Mouse (Mus musculus): Measurements from ENCODE around the gene Sars. TPM values are rescaled to one million over a fixed set of nuclear protein-coding genes. Genes with fewer than 3 reads are reported as not detected.
A peak's percentile ranks its signal among the peaks of the same experiment; 100 is the strongest.

Sars gene
- 207 and 222 TPM in 2 replicates for polyA plus RNA-seq (2014; fragmentation: Nextera tagmentation; extraction: Ambion mirVana)

DNA sequence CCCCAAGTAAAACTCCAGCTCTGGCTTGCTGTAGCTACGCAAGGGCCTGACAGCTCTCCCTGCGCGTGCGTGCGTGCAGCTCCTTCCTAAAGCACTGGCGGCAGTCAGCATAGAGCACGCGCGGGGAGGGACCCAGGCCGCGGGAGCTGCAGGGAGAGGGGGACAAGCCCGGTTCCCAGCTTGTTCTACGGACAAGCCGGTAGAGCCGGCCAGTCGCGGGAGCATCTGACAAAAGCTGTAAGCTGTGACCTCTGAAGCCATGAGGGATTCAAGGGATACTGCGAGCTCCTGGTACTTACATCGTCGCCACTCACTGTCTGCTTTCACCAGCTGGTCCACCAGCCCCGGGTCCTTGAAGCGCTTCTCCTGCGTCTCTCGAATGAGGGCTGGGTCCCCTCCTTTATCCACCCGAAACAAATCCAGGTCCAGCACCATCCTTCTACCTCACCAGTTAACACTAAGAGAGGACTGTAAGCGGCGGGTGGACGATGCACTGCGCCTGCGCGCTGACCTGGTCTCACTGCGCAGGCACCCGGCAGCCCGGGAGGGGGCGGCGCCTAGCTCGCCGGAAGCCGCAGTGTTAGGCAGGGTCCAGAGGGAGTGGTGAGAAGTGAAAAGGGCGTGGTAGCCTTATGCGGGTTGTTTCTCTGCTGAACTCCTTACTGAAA, at the start of gene Sars:
Gene Sars, minus strand, starts transcription at position 512 of the 668 bp plus-strand sequence.
- Histone ChIP-seq H3K9me3 (ENCODE audit: control insufficient read depth, low read length) (no peaks in the 10 kb centered on the region), H3K4me1 (replicated peaks; ENCODE audit: control insufficient read depth, insufficient read depth, low read length) (peaks cover 22% of the 10 kb centered on the region), H3K27ac (peak within 1 kb of the TSS; percentile 95), H3K4me2 (replicated peaks) (peak within 1 kb of the TSS; percentile 73), H3K4me3 (replicated peaks; ENCODE audit: low read length) (peak within 1 kb of the TSS; percentile 88), H3K27me3 (ENCODE audit: control insufficient read depth, insufficient read depth, low read length) (no peaks in the 10 kb centered on the region), H3K9ac (peak within 1 kb of the TSS; percentile 92), H3K36me3 (replicated peaks; ENCODE audit: control insufficient read depth, insufficient read depth) (peaks cover 6% of the 10 kb centered on the region; the same call in 1 of the 2 replicates)
- WGBS: under 1% methylated on average over 41 of the region's 41 CpGs
- ATAC-seq (ENCODE audit: low FRiP score) (peak; percentile 96), DNase-seq (ENCODE audit: low spot score) (peak; percentile 95)

GRCm38 (mm10) chr3:108489968-108490367, 45.0 kb upstream of the Sars start:
- no peak overlapping the region for H3K4me3 ChIP-seq (replicated peaks; ENCODE audit: low read length)
- no peak overlapping the region for H3K4me2 ChIP-seq (replicated peaks)
- H3K27ac ChIP-seq: no peak overlapping the region
- WGBS: 42% methylated on average over 3 of the region's 3 CpGs
- no peaks in the 10 kb centered on the region for H3K36me3 ChIP-seq (replicated peaks; ENCODE audit: control insufficient read depth, insufficient read depth)
- no peak for DNase-seq (ENCODE audit: low spot score)
- H3K9ac ChIP-seq: no peak overlapping the region
- peaks cover 4% of the 10 kb centered on the region; the same call in 1 of the 2 replicates for H3K4me1 ChIP-seq (replicated peaks; ENCODE audit: control insufficient read depth, insufficient read depth, low read length)
- H3K9me3 ChIP-seq (ENCODE audit: control insufficient read depth, low read length): no peaks in the 10 kb centered on the region
- H3K27me3 ChIP-seq (ENCODE audit: control insufficient read depth, insufficient read depth, low read length): no peaks in the 10 kb centered on the region
- ATAC-seq (ENCODE audit: low FRiP score): no peak

DNA sequence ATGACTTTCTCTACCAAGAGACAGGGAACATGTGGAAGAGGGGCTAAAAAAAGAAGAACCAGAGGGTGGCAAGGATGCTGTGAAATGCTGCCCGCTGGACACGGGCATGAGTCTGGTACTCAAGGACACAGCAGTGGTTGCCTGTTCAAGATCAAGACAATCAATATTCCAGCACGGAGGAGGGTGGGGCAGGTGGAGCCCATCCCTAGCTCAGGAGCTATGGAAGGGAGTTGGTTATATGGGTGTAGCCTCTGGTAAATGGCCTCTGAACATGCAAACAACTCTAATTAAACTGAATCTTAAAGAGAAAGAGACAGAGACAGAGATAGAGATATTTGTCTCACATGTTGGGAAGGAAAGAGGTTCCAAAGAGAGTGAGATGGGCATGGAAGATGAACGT, 39.7 kb upstream of the Sars start:
- Histone ChIP-seq H3K4me1 (replicated peaks; ENCODE audit: control insufficient read depth, insufficient read depth, low read length) (no peaks in the 10 kb centered on the region), H3K27ac (no peak overlapping the region), H3K4me2 (replicated peaks) (no peak overlapping the region), H3K4me3 (replicated peaks; ENCODE audit: low read length) (no peak overlapping the region), H3K36me3 (replicated peaks; ENCODE audit: control insufficient read depth, insufficient read depth) (no peaks in the 10 kb centered on the region), H3K27me3 (ENCODE audit: control insufficient read depth, insufficient read depth, low read length) (no peaks in the 10 kb centered on the region), H3K9me3 (ENCODE audit: control insufficient read depth, low read length) (no peaks in the 10 kb centered on the region), H3K9ac (no peak overlapping the region)
- DNase-seq (ENCODE audit: low spot score) (no peak), ATAC-seq (ENCODE audit: low FRiP score) (no peak)
- 94% methylated on average over 4 of the region's 4 CpGs for WGBS

DNA sequence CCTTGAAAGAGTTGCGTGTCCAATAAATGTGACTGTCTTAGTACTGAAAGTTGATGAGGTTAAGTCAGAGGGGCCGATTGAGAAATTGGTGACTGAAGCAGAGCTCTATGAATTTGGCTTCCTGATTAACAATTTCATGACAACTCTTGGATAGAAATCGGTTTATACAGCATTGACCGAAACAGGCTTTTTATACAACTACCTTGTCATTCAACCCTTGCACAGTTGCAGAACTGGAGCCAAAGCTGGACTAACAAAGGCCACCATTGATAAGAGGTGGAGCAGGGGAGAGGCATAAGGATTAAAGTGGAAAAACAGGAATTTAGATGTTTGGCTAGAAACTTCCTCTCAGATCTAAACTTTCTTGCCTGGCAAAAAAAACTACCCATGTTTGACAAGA, 33.8 kb upstream of the Sars start:
- Histone ChIP-seq H3K9me3 (ENCODE audit: control insufficient read depth, low read length) (no peaks in the 10 kb centered on the region), H3K9ac (no peak overlapping the region), H3K27ac (no peak overlapping the region), H3K4me2 (replicated peaks) (no peak overlapping the region), H3K36me3 (replicated peaks; ENCODE audit: control insufficient read depth, insufficient read depth) (no peaks in the 10 kb centered on the region), H3K27me3 (ENCODE audit: control insufficient read depth, insufficient read depth, low read length) (no peaks in the 10 kb centered on the region), H3K4me1 (replicated peaks; ENCODE audit: control insufficient read depth, insufficient read depth, low read length) (no peaks in the 10 kb centered on the region), H3K4me3 (replicated peaks; ENCODE audit: low read length) (no peak overlapping the region)
- no peak for ATAC-seq (ENCODE audit: low FRiP score)
- no peak for DNase-seq (ENCODE audit: low spot score)
- 81% methylated on average over 4 of the region's 4 CpGs for WGBS

- Histone ChIP-seq H3K4me3 (replicated peaks; ENCODE audit: low read length) (no peak overlapping the region), H3K27me3 (ENCODE audit: control insufficient read depth, insufficient read depth, low read length) (no peaks in the 10 kb centered on the region), H3K4me2 (replicated peaks) (no peak overlapping the region), H3K4me1 (replicated peaks; ENCODE audit: control insufficient read depth, insufficient read depth, low read length) (no peaks in the 10 kb centered on the region), H3K36me3 (replicated peaks; ENCODE audit: control insufficient read depth, insufficient read depth) (no peaks in the 10 kb centered on the region), H3K9ac (no peak overlapping the region), H3K9me3 (ENCODE audit: control insufficient read depth, low read length) (no peaks in the 10 kb centered on the region), H3K27ac (no peak overlapping the region)
- DNase-seq (ENCODE audit: low spot score) (no peak), ATAC-seq (ENCODE audit: low FRiP score) (no peak)
- WGBS: 54% methylated on average over 14 of the region's 14 CpGs
These were observed 32.0 kb upstream of the Sars start for GRCm38 (mm10) chr3:108476761-108477619.

- Histone ChIP-seq H3K4me1 (replicated peaks; ENCODE audit: control insufficient read depth, insufficient read depth, low read length) (no peaks in the 10 kb centered on the region), H3K27ac (no peak overlapping the region), H3K9me3 (ENCODE audit: control insufficient read depth, low read length) (no peaks in the 10 kb centered on the region), H3K27me3 (ENCODE audit: control insufficient read depth, insufficient read depth, low read length) (no peaks in the 10 kb centered on the region), H3K36me3 (replicated peaks; ENCODE audit: control insufficient read depth, insufficient read depth) (no peaks in the 10 kb centered on the region), H3K9ac (no peak overlapping the region), H3K4me3 (replicated peaks; ENCODE audit: low read length) (no peak overlapping the region), H3K4me2 (replicated peaks) (no peak overlapping the region)
- WGBS: 86% methylated on average over 5 of the region's 5 CpGs
- ATAC-seq (ENCODE audit: low FRiP score): no peak
- no peak for DNase-seq (ENCODE audit: low spot score)
These were observed 30.5 kb upstream of the Sars start for GRCm38 (mm10) chr3:108475496-108475895.

GRCm38 (mm10) chr3:108474969-108475368, 30.0 kb upstream of the Sars start:
- Histone ChIP-seq H3K4me1 (replicated peaks; ENCODE audit: control insufficient read depth, insufficient read depth, low read length) (no peaks in the 10 kb centered on the region), H3K9ac (no peak overlapping the region), H3K4me2 (replicated peaks) (no peak overlapping the region), H3K27me3 (ENCODE audit: control insufficient read depth, insufficient read depth, low read length) (no peaks in the 10 kb centered on the region), H3K4me3 (replicated peaks; ENCODE audit: low read length) (no peak overlapping the region), H3K9me3 (ENCODE audit: control insufficient read depth, low read length) (no peaks in the 10 kb centered on the region), H3K27ac (no peak overlapping the region), H3K36me3 (replicated peaks; ENCODE audit: control insufficient read depth, insufficient read depth) (no peaks in the 10 kb centered on the region)
- WGBS: 96% methylated on average over 7 of the region's 7 CpGs
- ATAC-seq (ENCODE audit: low FRiP score) (no peak), DNase-seq (ENCODE audit: low spot score) (no peak)

GRCm38 (mm10) chr3:108467760-108468159, 22.8 kb upstream of the Sars start:
- DNase-seq (ENCODE audit: low spot score) (no peak), ATAC-seq (ENCODE audit: low FRiP score) (no peak)
- no peak overlapping the region for H3K4me2 ChIP-seq (replicated peaks)
- H3K36me3 ChIP-seq (replicated peaks; ENCODE audit: control insufficient read depth, insufficient read depth): no peaks in the 10 kb centered on the region
- WGBS: 67% methylated on average over 8 of the region's 8 CpGs
- H3K27me3 ChIP-seq (ENCODE audit: control insufficient read depth, insufficient read depth, low read length): no peaks in the 10 kb centered on the region
- H3K4me1 ChIP-seq (replicated peaks; ENCODE audit: control insufficient read depth, insufficient read depth, low read length): no peaks in the 10 kb centered on the region
- H3K27ac ChIP-seq: no peak overlapping the region
- no peak overlapping the region for H3K9ac ChIP-seq
- H3K9me3 ChIP-seq (ENCODE audit: control insufficient read depth, low read length): no peaks in the 10 kb centered on the region
- no peak overlapping the region for H3K4me3 ChIP-seq (replicated peaks; ENCODE audit: low read length)

DNA sequence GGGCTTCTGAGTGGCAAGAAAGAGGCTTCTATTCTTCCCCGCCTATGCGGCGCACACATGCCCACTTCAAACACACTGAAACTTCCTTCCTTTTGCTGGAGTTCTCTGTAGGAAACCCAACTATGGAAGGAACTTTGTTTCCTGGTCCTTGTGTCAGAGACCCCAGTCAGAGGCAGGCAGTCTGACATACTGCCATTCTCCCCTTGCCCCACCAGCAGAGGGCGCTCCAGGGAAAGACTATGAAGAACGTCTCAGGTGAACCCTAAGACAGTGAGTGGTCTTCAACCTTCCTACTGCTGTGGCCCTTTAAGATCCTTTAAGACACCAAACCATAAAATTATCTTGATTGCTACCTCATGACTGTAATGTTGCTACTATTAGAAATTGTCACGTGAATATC, 21.4 kb upstream of the Sars start:
- 91% methylated on average over 6 of the region's 6 CpGs for whole genome bisulfite sequencing
- no peak for DNase-seq (ENCODE audit: low spot score)
- no peak for ATAC-seq (ENCODE audit: low FRiP score)

More for the DNA sequence above, 21.4 kb upstream of the Sars start:
- no peaks in the 10 kb centered on the region for H3K4me1 ChIP-seq (replicated peaks; ENCODE audit: control insufficient read depth, insufficient read depth, low read length)
- no peak overlapping the region for H3K4me3 ChIP-seq (replicated peaks; ENCODE audit: low read length)
- no peaks in the 10 kb centered on the region for H3K36me3 ChIP-seq (replicated peaks; ENCODE audit: control insufficient read depth, insufficient read depth)
- H3K9me3 ChIP-seq (ENCODE audit: control insufficient read depth, low read length): no peaks in the 10 kb centered on the region
- no peak overlapping the region for H3K4me2 ChIP-seq (replicated peaks)
- H3K9ac ChIP-seq: no peak overlapping the region
- H3K27ac ChIP-seq: no peak overlapping the region
- H3K27me3 ChIP-seq (ENCODE audit: control insufficient read depth, insufficient read depth, low read length): no peaks in the 10 kb centered on the region
